Mouse (Mus musculus): ENCODE data around the gene Exosc3.
"Not testable (repeated sequence)": the region's sequence is repeated elsewhere in the genome, so short reads cannot be mapped to it uniquely, and the experiment has no call there.

Exosc3 gene

DNA sequence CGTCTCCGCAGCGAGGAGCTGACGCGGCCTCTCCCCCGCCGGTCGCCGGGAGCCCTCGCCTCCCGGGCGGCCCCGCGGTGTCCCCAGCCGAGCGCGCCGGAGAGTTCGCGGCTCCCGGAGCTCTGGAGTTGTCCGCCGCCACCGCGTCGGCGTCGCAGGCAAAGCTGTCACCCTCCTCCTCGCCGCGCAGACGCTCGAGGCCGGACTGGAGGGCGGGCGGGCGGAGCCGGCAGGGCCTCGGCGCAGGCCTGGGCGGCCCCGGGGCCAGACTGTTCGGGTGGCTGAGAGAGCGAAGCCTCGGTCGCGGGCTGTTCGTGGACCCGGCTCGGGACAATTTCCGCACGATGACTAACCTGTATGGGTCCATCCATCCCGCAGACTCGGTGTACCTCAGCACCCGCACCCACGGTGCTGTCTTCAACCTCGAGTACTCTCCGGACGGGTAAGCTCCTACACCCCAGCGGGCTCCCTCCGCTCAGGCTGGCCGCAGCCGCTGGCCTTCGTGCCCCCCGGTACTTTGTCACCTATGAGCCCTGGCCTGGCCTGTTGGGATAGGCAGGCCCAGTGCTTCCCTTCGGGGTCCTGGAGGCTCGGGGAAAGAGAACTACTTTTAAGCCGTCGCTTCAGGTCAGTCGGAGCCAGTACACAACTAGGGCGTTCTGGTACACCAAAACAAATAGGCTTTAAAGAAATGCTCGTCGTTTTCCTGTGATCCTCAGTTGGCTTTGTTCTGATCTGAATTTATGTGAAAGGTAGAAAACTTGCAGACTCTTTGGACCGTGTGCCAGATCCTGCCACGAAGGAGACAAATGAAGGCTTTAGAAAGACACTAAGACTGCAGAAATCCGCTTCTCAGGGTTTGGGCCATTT lies at the start of gene Exosc3:
TSS of gene Exosc3 (minus strand) at position 447 of the 870 bp plus-strand sequence.
- DNase-seq (ENCODE audit: low spot score) = peak; percentile 70

DNA sequence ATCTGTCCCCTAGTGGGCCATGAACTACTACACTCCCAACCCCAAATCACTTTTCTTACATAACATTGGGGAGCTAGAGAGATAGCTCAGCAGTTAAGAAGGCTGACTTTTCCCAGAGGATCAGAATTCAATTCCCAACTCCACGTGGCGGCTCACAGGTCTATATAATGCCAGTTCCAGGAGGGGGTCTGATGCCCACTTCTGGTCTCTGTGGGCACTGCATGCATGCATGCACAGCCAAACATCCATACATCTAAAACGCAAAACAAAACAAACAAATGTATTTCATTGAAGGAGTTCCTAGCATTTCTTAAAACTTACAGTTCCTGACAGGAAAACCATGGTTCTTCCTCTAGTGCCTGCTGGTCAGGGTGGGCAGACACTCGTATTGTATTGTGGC lies 49.6 kb upstream of the Exosc3 start:
- no peak for DNase-seq (ENCODE audit: low spot score)

DNA sequence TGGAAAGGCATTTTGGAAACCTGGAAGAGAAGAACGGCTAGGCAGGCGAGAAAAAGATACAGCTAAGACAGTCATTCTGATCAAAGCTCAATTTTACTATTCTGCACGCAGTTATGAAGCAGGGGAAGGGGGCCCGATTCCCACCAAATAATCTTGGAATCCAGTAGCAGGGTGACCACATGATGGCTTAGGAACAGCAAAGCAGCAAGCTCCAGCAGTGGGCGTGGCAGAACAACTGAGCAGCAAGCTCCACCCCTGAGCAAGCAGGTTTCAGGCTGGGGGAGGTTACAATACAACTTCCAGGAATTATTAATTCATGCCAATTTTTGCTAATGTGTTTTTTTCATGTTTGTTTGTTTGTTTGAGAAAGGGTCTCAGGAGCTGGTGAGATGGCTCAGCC lies 44.8 kb upstream of the Exosc3 start:
- DNase-seq (ENCODE audit: low spot score) = not testable (repeated sequence)

GRCm38 (mm10) chr4:45382133-45382532 lies 39.6 kb upstream of the Exosc3 start:
- DNase-seq (ENCODE audit: low spot score) = not testable (repeated sequence)

DNA sequence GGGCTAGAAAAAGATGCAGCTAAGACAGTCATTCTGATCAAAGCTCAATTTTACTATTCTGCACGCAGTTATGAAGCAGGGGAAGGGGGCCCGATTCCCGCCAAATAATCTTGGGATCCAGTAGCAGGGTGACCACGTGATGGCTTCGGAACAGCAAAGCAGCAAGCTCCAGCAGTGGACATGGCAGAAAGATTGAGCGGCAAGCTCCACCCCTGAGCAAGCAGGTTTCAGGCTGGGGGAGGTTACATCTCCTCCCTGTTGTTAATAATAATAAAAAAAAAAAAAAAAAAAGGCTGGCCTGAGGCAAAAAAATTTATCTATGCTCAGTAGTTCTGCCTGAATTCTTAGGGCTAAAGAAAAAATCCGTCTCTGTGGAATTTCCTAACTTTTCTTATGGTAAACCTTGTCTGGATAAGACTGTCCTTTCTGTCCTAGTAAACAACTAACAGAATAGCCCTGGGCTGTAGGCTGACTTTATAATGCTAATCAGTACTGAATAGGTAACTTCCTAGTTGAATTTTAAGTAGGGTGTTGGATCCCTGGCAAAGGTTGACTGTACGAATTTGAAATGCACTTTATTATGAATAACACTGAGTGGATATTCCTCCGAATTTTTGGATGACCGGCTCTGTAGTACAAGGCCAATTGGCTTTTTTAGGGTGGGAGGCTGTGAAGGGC lies 38.5 kb upstream of the Exosc3 start:
- DNase-seq (ENCODE audit: low spot score) = not testable (repeated sequence)

DNA sequence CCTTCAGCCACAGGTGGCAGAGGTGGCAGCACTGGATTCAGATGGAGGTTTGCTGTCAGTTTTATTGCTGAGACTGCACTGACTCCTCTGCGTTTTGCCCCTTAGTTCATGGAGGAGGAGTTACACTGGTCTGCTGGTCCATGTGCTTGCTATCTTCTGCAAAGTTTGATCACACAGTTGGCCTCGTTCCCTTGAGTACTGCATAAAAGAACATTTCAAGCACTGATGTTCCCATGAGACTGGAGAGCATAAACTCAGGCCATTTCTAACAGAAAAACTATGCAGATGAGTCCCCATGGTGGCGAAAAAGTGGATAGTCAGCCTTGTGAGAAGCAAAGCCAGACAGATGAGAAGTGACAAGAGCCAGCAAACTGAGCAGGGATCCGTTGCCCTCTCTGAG lies 34.0 kb upstream of the Exosc3 start:
- DNase-seq (ENCODE audit: low spot score) = no peak

- DNase-seq (ENCODE audit: low spot score) = no peak
Observed at GRCm38 (mm10) chr4:45374879-45375278, 32.3 kb upstream of the Exosc3 start.

DNA sequence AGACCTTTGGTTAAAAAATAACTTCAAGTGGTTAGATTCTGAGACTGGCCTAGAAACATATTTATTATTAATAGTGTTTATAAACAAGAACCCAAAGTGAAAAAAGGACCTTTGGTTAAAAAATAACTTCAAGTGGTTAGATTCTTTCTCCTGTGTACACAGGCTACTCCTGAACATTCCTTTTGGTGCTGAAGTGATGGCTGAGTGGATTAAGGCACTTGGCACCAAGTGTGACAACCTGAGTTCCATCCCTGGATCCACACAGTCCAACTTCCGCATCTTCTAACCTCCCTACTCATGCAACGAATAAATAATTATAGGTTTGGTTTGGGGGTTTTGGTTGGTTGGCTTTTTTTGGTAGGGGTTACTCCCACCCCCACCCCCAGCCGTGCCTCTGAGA lies 28.7 kb upstream of the Exosc3 start:
- no peak for DNase-seq (ENCODE audit: low spot score)

GRCm38 (mm10) chr4:45356653-45357052 lies 14.1 kb upstream of the Exosc3 start:
- no peak for DNase-seq (ENCODE audit: low spot score)

GRCm38 (mm10) chr4:45341669-45342249 lies 773 bp downstream of the Exosc3 start, which contains the start of gene Dcaf10:
Dcaf10 (plus strand) TSS chr4:45342101.
- peak; percentile 95 for DNase-seq (ENCODE audit: low spot score)

DNA sequence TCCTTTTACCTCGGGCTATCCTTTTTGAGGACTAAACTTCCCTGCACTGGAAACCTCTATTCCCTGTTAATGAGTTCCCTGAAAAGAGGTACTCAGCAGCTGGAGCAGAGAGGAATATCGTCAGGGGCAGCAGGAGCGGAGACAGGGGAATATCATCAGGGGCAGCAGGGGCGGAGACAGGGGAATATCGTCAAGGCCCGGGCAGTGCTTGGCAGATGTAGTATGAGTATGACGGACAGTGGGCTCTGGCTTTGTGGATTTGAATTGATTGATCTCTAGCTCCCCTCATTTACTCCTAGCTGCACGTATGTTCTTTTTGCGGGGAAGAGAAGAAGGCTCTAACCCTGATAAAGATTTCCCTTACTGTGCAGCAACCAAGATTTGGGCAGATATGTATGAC lies 1.3 kb downstream of the Exosc3 start:
- no peak for DNase-seq (ENCODE audit: low spot score)

DNA sequence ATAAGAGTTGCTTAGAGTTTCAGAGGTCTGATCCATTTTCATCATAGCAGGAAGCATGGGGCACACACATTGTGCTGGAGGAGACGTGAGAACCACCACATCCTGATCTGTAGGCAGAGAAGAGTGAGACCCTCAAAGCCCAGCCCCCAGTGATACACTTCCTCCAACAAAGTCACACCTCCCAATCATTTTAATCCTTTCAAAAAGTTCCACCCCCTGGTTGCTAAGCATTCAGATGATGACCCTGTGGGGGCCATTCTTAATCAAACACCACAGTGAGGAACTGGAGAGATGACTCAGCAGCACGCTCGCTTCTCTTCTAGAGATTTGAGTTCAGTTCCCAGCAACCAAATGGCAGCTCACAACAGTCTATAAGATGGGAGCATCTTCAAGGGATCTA lies 10.1 kb downstream of the Exosc3 start:
- no peak for DNase-seq (ENCODE audit: low spot score)

- no peak for DNase-seq (ENCODE audit: low spot score)
Observed at GRCm38 (mm10) chr4:45331139-45331538, 11.4 kb downstream of the Exosc3 start.

DNA sequence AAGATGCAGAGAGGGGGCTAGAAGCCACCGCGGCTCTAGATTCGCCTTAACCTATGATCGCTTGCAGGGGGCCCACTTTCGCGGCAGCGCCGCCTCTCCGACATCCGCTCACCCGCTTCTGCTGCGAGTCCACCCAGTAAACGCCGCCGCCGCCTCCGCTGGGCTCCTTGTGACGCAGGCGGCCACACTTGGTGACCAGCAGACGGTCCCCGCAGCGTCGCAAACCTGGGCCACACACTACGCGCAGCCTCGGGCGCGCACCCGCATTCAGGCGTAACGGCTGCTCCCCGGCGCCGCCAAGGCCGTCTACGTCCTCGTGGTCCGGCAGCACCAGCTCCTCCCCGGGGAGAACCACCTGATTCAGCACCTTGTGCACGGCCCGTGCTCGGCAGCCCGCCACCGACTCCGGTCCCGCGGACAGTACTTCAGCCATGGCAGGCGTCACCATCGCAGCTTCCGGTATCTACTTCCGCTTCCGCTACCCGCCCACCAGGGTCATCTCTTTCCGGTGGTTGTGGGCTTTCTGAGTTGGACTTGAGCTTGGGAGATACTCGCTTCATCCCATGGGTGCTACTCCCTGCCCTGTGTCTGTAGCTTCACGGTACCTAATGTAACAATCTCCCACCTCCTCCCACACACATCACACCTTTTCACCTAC lies 22.2 kb downstream of the Exosc3 start:
- DNase-seq (ENCODE audit: low spot score) = peak; percentile 82

DNA sequence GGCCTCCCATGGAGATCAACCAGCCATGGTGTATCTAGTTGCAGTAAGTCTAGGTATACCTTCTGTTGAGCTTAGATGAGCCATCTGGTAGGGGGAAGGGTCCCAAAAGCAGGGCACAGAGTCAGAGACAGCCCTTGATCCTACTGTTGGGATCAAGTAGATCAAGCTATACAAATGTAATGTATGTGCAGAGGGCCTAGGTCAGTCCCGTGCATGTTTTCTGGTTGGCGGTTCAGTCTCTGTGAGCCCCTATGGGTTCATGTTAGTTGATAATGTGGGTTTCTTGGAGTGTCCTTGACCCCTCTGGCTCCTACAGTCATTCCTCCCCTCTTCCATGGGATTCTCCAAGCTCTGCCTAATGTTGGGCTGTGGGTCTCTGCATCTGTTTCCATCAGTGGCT lies 31.5 kb downstream of the Exosc3 start:
- no peak for DNase-seq (ENCODE audit: low spot score)

GRCm38 (mm10) chr4:45308606-45309005 lies 33.9 kb downstream of the Exosc3 start:
- no peak for DNase-seq (ENCODE audit: low spot score)

DNA sequence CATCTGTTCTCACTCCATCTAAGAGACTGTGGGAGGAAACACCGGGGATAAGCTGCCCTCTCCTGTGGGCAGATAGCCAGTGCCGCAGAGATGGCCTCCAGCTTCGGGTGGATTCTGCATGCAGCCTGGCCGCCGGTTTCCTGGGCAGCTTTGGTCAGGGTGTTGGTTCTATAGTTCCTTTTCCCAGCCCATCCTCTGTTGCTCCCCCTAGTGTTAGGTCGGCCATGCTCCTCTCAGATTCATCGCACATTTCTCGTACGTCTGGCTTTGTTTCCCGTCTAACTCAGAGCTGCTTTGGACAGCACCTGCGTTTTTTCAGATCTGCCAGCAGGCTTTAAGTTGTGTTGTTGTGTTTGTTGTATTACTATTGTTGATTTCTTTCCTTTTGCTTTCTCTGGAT lies 34.5 kb downstream of the Exosc3 start:
- DNase-seq (ENCODE audit: low spot score) = no peak

GRCm38 (mm10) chr4:45305536-45305935 lies 37.0 kb downstream of the Exosc3 start:
- no peak for DNase-seq (ENCODE audit: low spot score)

DNA sequence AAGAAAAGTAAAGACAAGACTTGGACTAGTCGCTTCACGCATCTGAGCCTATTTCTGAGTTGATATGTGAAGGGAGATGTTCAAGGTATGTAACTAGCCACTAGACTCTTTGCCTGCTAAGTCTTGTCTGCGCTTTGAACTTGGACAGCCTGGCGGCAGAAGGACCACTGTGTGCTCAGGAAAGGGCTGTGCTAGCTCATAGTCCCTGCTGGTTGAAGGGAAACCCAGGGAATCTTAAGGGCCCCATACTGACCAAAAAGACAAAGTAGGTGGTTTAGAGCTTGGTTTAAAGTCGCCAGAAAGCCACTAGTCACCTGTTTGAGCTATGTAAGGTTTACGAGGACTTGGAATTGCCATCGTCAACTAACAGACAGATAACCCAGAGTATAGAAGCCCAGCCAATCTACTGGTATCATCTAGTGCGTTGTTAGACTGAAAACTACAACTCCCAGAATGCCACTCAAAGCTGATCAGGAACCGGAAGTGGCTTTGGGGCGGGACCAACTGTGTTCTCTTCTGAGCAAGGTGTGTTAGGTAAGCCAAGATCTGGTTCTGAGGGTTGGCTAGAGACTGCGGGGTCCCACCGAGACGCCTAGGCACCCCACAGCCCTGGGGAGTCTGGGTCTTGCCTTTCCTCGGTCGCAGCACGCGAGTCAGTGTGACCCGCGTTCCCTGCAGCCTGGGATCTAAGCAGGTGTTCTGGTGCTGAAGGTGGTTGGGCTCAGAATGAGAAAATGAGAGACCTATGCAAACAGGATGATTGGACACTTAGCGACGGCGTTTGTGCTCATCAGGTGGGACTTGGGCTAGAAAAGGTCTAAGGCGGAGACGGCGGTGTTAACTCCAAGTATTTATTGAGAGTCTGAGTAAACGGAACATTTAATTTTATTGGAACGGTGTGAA lies 45.6 kb downstream of the Exosc3 start, which contains the start of gene Trmt10b:
TSS of gene Trmt10b (plus strand) at position 466 of the 903 bp plus-strand sequence.
- peak; percentile 73 for DNase-seq (ENCODE audit: low spot score)

- DNase-seq (ENCODE audit: low spot score) = peak; percentile 16
Observed at GRCm38 (mm10) chr4:45287906-45288305, 54.6 kb downstream of the Exosc3 start.

DNA sequence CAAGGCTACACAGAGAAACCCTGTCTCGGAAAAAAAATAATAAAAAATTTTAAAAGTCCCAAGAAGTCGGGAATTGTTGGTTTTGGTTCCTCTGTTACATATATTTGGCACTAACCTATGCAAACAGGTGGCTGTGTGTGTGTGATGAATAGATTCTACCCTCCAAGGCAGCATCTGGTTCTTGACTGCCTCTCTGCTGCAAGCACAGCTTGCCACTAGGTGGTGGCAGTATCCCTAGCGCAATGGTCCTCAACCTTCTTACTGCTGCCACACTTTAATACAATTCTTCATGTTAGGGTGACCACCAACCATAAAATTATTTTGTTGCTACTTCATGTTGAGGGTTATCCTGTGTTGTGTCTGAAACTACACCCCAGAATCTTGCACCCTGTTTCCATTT lies 56.2 kb downstream of the Exosc3 start:
- DNase-seq (ENCODE audit: low spot score) = no peak

Data from testis, postnatal 10 days (tissue).